Mouse (Mus musculus) CH12.LX (cell line): ENCODE data around the gene Slc34a2. TPM values are rescaled to one million over a fixed set of nuclear protein-coding genes. Genes with fewer than 3 reads are reported as not detected.

ENCODE experiments used
- DNase-seq: peaks from one replicate; pipeline ENCODE4 v3.0.0-alpha.2; 2013; ENCODE audit errors: extremely low read depth
- H3K27ac ChIP-seq: 2 replicates; pipeline ENCODE4 v1.5.1; 2012; ENCODE audit warnings: low read depth, mild to moderate bottlenecking, control low read depth, moderate library complexity; ENCODE audit not compliant: insufficient read depth
- H3K27me3 ChIP-seq: replicated peaks from 2 replicates; pipeline ENCODE3; 2012; ENCODE audit warnings: inconsistent platforms
- H3K36me3 ChIP-seq, 2 experiments: replicated peaks in 1 of 2; 2 replicates each; pipeline versions ENCODE3 to v1.6.1; 2012; ENCODE audit warnings: inconsistent platforms in 1 of 2, low read length in 1 of 2, mild to moderate bottlenecking in 1 of 2, mixed read lengths in 1 of 2, moderate library complexity in 1 of 2; ENCODE audit not compliant: control insufficient read depth in 1 of 2, insufficient read depth in 1 of 2
- H3K4me1 ChIP-seq, 2 experiments: 2 replicates each; pipeline ENCODE4 v1.6.1; 2012; ENCODE audit warnings: inconsistent platforms in 1 of 2, moderate library complexity in 1 of 2; ENCODE audit not compliant: insufficient read depth in 2 of 2, control insufficient read depth in 1 of 2
- H3K4me2 ChIP-seq: 2 replicates; pipeline ENCODE4 v1.6.1; 2012; ENCODE audit warnings: low read depth, mild to moderate bottlenecking, control low read depth; ENCODE audit not compliant: poor library complexity, insufficient read depth, severe bottlenecking
- H3K4me3 ChIP-seq, 3 experiments: fragments of 150-350 bp in 1 of 3; sonication (generic) in 1 of 3; replicated peaks in 1 of 3; 2 replicates each; pipeline versions ENCODE3 to v1.5.1; 2011 to 2012; ENCODE audit warnings: low read depth in 2 of 3, low read length in 2 of 3, mild to moderate bottlenecking in 2 of 3, moderate library complexity in 2 of 3, control low read depth in 1 of 3, improper control_type of control experiment in 1 of 3, inconsistent platforms in 1 of 3, mixed read lengths in 1 of 3; ENCODE audit not compliant: poor library complexity in 1 of 3
- H3K79me2 ChIP-seq: replicated peaks from 2 replicates; pipeline ENCODE4 v1.6.1; 2012; ENCODE audit warnings: mild to moderate bottlenecking, moderate library complexity; ENCODE audit not compliant: control insufficient read depth, poor library complexity, insufficient read depth, severe bottlenecking; ENCODE audit errors: extremely low read depth
- H3K9ac ChIP-seq: 2 replicates; pipeline ENCODE4 v1.6.1; 2012; ENCODE audit warnings: low read depth, mild to moderate bottlenecking, control low read depth, moderate library complexity; ENCODE audit not compliant: insufficient read depth
- H3K9me3 ChIP-seq: replicated peaks from 2 replicates; pipeline ENCODE3; 2012; ENCODE audit warnings: low read length, inconsistent platforms, mixed read lengths
- BHLHE40 ChIP-seq: IDR thresholded peaks from 2 replicates; pipeline ENCODE4 v1.6.1; 2011; ENCODE audit warnings: mild to moderate bottlenecking, low read depth, low read length, improper control_type of control experiment
- CHD2 ChIP-seq: IDR thresholded peaks from 2 replicates; pipeline ENCODE4 v1.6.1; 2011; ENCODE audit warnings: low read length, improper control_type of control experiment
- CTCF ChIP-seq, 2 experiments: IDR thresholded peaks in 1 of 2; conservative IDR thresholded peaks in 1 of 2; 2 replicates each; pipeline ENCODE4 v1.5.1; 2011 to 2012; ENCODE audit warnings: low read depth in 2 of 2, low read length in 2 of 2, improper control_type of control experiment in 1 of 2, inconsistent platforms in 1 of 2, mild to moderate bottlenecking in 1 of 2, moderate library complexity in 1 of 2
- ELF1 ChIP-seq: IDR thresholded peaks from 2 replicates; pipeline ENCODE4 v1.6.1; 2014; ENCODE audit warnings: low read depth, mild to moderate bottlenecking, inconsistent platforms, low read length, improper control_type of control experiment
- GABPA ChIP-seq: IDR thresholded peaks from 2 replicates; pipeline ENCODE4 v1.6.1; 2012; ENCODE audit warnings: low read depth, low read length, improper control_type of control experiment, inconsistent platforms; ENCODE audit not compliant: insufficient replicate concordance
- HCFC1 ChIP-seq: IDR thresholded peaks from 2 replicates; pipeline ENCODE4 v1.6.1; 2012; ENCODE audit warnings: low read depth, mild to moderate bottlenecking, inconsistent platforms, low read length, improper control_type of control experiment
- IRF4 ChIP-seq: IDR thresholded peaks from 2 replicates; pipeline ENCODE4 v1.6.1; 2014; ENCODE audit warnings: low read depth, mild to moderate bottlenecking, inconsistent platforms, low read length, improper control_type of control experiment
- JUN ChIP-seq: IDR thresholded peaks from 2 replicates; pipeline ENCODE4 v1.6.1; 2011; ENCODE audit warnings: low read depth, mild to moderate bottlenecking, low read length, improper control_type of control experiment, moderate library complexity; ENCODE audit not compliant: insufficient read depth
- JUND ChIP-seq: conservative IDR thresholded peaks from 2 replicates; pipeline ENCODE4 v1.6.1; 2011; ENCODE audit warnings: low read depth, low read length, improper control_type of control experiment
- MAX ChIP-seq: IDR thresholded peaks from 2 replicates; pipeline ENCODE4 v1.6.1; 2011; ENCODE audit warnings: low read length, improper control_type of control experiment
- MAZ ChIP-seq: IDR thresholded peaks from 2 replicates; pipeline ENCODE4 v1.6.1; 2012; ENCODE audit warnings: low read depth, mild to moderate bottlenecking, inconsistent platforms, low read length, improper control_type of control experiment, moderate library complexity
- MEF2A ChIP-seq: IDR thresholded peaks from 2 replicates; pipeline ENCODE4 v1.6.1; 2014; ENCODE audit warnings: low read depth, mild to moderate bottlenecking, inconsistent platforms, low read length, improper control_type of control experiment, borderline replicate concordance
- MXI1 ChIP-seq: IDR thresholded peaks from 2 replicates; pipeline ENCODE4 v1.6.1; 2011; ENCODE audit warnings: mild to moderate bottlenecking, low read depth, low read length, improper control_type of control experiment
- PAX5 ChIP-seq: IDR thresholded peaks from 2 replicates; pipeline ENCODE4 v1.6.1; 2012; ENCODE audit warnings: low read length, inconsistent platforms, mixed read lengths
- POLR2A ChIP-seq: IDR thresholded peaks from 2 replicates; pipeline ENCODE4 v1.6.1; 2011; ENCODE audit warnings: low read depth, mild to moderate bottlenecking, improper control_type of control experiment, low read length
- POLR2AphosphoS2 ChIP-seq: IDR thresholded peaks from 2 replicates; pipeline ENCODE4 v1.6.1; 2011; ENCODE audit warnings: low read depth, low read length, improper control_type of control experiment
- SIN3A ChIP-seq: IDR thresholded peaks from 2 replicates; pipeline ENCODE4 v1.6.1; 2012; ENCODE audit warnings: low read length, improper control_type of control experiment, inconsistent platforms
- SMC3 ChIP-seq: IDR thresholded peaks from 2 replicates; pipeline ENCODE4 v1.6.1; 2011; ENCODE audit warnings: low read depth, low read length, improper control_type of control experiment
- TCF12 ChIP-seq: IDR thresholded peaks from 2 replicates; pipeline ENCODE4 v1.6.1; 2014; ENCODE audit warnings: low read depth, mild to moderate bottlenecking, inconsistent platforms, low read length, improper control_type of control experiment
- UBTF ChIP-seq: IDR thresholded peaks from 2 replicates; pipeline ENCODE4 v1.6.1; 2012; ENCODE audit warnings: low read depth, mild to moderate bottlenecking, inconsistent platforms, low read length, improper control_type of control experiment, moderate library complexity
- ZC3H11A ChIP-seq: IDR thresholded peaks from 2 replicates; pipeline ENCODE4 v1.6.1; 2012; ENCODE audit warnings: low read depth, mild to moderate bottlenecking, inconsistent platforms, low read length, improper control_type of control experiment
- ZMIZ1 ChIP-seq: IDR thresholded peaks from 2 replicates; pipeline ENCODE4 v1.6.1; 2012; ENCODE audit warnings: low read depth, mild to moderate bottlenecking, inconsistent platforms, low read length, improper control_type of control experiment
- dilution Hi-C: fragments of 300-500 bp; cut with MboI; formaldehyde crosslinking; loops from 2 replicates; pipeline ENCODE4 v1.14.3; 2020; ENCODE audit warnings: low sequenced_read_pairs; ENCODE audit not compliant: extremely low pct_unique_long_range_greater_than_20kb, extremely low pct_ligation_motif_present
- in situ Hi-C: fragments of 300-500 bp; cut with MboI; formaldehyde crosslinking; loops from 3 replicates; pipeline ENCODE4 v1.14.3; 2019; ENCODE audit warnings: low sequenced_read_pairs, low pct_ligation_motif_present, low pct_unique_long_range_greater_than_20kb, mixed read lengths
- polyA plus RNA-seq: library from polyadenylated mRNA; unstranded; fragments of >175 nt; gene quantifications from 2 replicates; pipeline ENCODE4 v1.2.1, GENCODE M21; 2012; ENCODE audit warnings: low read depth; ENCODE audit not compliant: insufficient read length
- total RNA-seq, 2 experiments: library from RNA; depleted of rRNA; stranded (reverse); fragments of 300-350 nt in 1 of 2; fragments of >200 nt in 1 of 2; gene quantifications; 2 replicates each; pipeline ENCODE4 v1.2.3; 2012 to 2014

Slc34a2 gene
- total and polyA plus RNA-seq, 3 experiments: not detected

GRCm38 (mm10) chr5:53106731-53107130, 68.8 kb downstream of the Slc34a2 start:
- H3K4me3 ChIP-seq: no peak overlapping the region
- no peaks in the 10 kb centered on the region for H3K79me2 ChIP-seq
- no peak overlapping the region for H3K27ac ChIP-seq
- dilution Hi-C loops: no loop called here
- peaks cover 8 to 26% of the 10 kb centered on the region in 2 experiments for H3K4me1 ChIP-seq
- H3K4me2 ChIP-seq: no peak overlapping the region
- H3K9ac ChIP-seq: no peak overlapping the region
- DNase-seq: no peak
- H3K36me3 ChIP-seq: no peaks in the 10 kb centered on the region
- no peaks in the 10 kb centered on the region for H3K9me3 ChIP-seq
- TF ChIP-seq CHD2 (no peak), JUN (no peak), ZC3H11A (no peak), TCF12 (no peak), HCFC1 (no peak), JUND (no peak), CTCF (conservative IDR thresholded peaks at IDR 0.05 in 1 of 2, IDR thresholded peaks at IDR 0.05 in 1 of 2; ENCODE audit: low read depth in 2 of 2, low read length in 2 of 2) (no peak), UBTF (no peak)
- in situ Hi-C loops: no loop called here
- H3K27me3 ChIP-seq: no peaks in the 10 kb centered on the region

DNA sequence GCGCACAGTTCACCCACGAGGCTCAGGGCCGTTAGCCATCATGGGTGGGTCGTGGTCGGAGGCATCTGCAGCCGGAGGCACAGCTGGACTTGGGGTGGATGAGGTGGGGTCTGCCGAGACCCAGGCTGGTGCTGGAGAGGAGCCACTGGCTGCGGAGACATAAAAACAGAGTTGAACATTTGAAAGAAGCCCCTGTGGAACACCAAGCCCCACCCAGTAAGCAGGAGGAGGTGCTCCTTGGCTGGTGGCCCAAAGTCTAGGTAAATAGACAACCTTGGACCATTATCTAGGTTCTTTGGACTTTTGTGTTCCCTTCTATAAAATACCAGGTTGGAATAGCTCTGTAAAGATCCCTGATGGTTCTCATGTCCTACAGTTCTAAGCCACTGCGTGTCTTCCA, 70.1 kb downstream of the Slc34a2 start:
- Histone ChIP-seq H3K4me2 (no peak overlapping the region), H3K9me3 (peaks cover 2% of the 10 kb centered on the region), H3K27me3 (no peaks in the 10 kb centered on the region), H3K4me1 (peaks cover 5 to 26% of the 10 kb centered on the region in 2 experiments; a peak in 3 of 4 replicates), H3K4me3 (no peak overlapping the region), H3K9ac (no peak overlapping the region), H3K27ac (no peak overlapping the region), H3K79me2 (no peaks in the 10 kb centered on the region), H3K36me3 (no peaks in the 10 kb centered on the region)
- no peak for DNase-seq
- dilution Hi-C loops: no loop called here
- in situ Hi-C loops: no loop called here
- TF ChIP-seq MAX (no peak), CTCF (conservative IDR thresholded peaks at IDR 0.05 in 1 of 2, IDR thresholded peaks at IDR 0.05 in 1 of 2; ENCODE audit: low read depth in 2 of 2, low read length in 2 of 2) (no peak), ZC3H11A (no peak), ELF1 (no peak), JUND (no peak), MEF2A (no peak), POLR2A (no peak), PAX5 (no peak), HCFC1 (no peak), GABPA (no peak), CHD2 (no peak), MAZ (no peak), POLR2AphosphoS2 (no peak), IRF4 (no peak), MXI1 (no peak), ZMIZ1 (no peak), SIN3A (no peak), SMC3 (no peak), BHLHE40 (no peak)
